Mouse (Mus musculus) monocyte, adult 5-6 weeks (primary cell): ENCODE data around the gene Gm45208. TPM values are rescaled to one million over a fixed set of nuclear protein-coding genes. Genes with fewer than 3 reads are reported as not detected.
"Not testable (repeated sequence)": the region's sequence is repeated elsewhere in the genome, so short reads cannot be mapped to it uniquely, and the experiment has no call there.

ENCODE experiments used
- ATAC-seq: fragments of 153-309, 156-312 bp; replicated peaks from 2 replicates; pipeline ENCODE4 v1.8.0; 2017; ENCODE audit warnings: mild to moderate bottlenecking; ENCODE audit not compliant: low TSS enrichment, insufficient number of reproducible peaks, severe bottlenecking, poor library complexity, low FRiP score
- total RNA-seq: library from RNA; stranded (forward); fragments of 200-1000, 200-491, 200-594 nt; gene quantifications from 3 replicates; pipeline ENCODE4 v1.2.3, GENCODE M21; 2017

Gene Gm45208
- 0.75 TPM in 1 of 3 replicates, not detected in the others for total RNA-seq

DNA sequence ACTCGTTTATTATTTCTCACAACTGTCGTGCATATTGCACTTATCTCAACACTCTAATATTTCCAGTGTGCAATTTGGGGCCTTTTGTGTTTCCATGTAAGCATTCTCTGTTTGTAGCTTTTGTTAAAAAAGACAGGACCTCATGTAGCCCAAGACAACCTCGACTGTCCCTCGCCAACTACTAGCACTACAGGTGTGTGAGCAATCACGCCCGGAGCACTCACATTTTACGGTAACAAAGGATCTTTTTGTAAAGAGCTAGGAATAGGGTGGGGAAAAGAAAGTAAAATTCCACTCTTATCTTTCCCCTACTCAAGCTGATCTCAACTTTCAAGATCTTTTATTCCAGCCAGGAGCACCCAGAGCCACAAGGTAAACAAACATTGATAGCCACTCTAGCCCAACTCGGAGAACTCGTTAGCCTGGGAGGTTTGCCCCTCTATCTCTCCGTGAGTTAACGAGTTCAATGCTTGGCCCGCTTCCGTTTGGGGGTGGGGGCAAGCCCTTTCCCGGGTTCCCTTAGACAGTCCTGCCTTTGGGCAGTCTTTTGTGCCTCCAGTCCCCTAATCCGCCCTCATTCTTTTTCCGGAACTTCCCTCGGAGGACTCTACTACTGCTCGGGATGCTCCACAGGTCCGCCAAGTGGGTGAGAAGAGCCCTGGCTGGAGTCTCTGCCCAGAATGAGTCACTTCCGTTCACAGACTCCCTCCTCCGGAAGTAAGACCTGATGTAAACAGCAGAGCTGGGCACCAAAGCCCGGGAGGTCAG, at the start of gene Gm45208:
Gm45208 (plus strand) TSS at position 732 of the 768 bp plus-strand sequence.
- peak; percentile 86 for ATAC-seq

DNA sequence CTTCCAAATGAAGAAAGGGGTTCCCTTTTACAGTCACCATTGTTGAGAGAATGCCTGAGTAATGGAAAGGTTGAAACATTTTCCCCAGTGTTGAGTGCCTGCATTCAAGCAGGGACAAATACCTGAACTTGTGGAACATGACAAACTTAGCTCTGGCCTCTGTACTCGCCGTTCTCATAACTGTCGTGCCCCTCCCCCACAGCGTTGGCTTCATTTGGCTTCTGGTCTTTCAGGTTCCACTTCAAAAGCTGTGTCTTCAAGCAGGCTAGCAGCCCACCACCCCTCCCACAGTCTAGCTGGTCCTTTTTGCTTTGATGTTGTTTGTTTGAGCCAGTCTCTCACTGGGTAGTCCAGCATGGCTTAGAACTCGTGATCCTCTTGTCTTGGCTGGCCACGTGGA, 49.3 kb upstream of the Gm45208 start:
- no peak for ATAC-seq

GRCm38 (mm10) chrX:7673578-7674281, 48.3 kb upstream of the Gm45208 start:
- ATAC-seq, result peak; percentile 42

DNA sequence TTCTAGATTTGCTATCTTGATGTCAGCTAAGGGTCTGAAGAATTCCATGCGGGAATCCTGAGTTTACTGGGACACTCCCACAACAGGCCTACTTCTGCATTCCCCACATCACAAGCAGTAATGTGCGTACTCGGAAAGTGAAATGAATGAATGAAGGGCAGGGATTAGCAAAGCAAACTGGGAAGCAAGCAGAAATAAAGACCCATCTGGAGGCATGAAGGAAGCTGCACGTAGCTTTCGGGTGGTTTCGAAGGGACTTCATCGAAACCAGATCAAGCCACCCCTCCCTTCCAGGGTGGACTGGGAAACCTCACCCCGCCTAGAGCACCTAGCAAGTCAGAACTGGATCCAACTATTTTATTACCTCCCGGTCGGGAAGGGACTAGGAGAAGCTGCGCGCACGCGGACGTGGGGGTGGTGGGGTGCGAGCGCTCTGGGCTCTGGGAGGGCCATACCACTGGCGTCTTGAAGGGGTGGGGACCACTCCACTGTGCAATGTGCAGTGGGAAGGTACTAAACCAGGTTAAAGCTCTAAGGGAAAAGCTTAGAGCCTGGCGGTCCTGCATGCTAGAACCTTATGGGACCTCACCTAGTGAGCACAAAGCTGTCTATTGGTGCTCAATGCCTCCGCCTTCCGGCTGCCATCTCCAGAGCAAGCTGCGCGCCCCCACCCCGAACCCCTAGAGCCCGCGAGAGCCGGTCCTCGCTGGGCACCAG, 47.6 kb upstream of the Gm45208 start:
- ATAC-seq, result no peak

DNA sequence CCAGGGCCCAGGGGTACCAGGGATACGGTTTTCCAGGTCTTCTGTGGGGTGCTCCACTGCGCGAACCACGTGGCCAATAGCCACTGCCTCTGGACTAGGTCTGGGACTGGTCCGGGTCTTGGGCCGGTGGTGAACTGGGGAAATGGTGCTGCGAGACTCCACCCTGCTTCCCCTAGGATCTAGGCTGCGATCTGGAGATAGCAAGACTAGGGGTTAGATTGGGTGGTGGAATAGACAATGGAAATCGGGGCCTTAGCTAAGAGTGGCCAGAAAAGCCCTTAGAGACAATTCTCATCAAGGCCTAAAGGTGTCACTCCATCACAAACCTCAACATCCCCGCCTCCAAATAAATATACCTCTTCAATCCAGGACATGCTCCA, 47.1 kb upstream of the Gm45208 start:
- no peak for ATAC-seq

DNA sequence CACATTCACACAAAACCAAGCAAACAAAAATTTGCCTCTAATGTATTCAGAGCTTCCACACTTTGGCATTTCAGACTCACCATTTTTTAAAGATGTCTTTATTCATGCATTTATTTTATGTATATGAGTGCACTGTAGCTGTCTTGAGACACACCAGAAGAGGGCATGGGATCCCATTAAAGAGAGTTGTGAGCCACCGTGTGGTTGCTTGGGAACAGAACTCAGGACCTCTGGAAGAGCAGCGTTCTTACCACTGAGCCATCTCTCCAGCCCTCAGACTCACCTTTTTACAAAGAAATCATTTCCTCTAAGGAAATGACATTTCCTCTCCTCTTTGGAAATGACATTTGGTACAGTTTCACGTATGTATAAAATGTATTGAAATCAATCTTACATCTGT, 43.1 kb upstream of the Gm45208 start:
- no peak for ATAC-seq

DNA sequence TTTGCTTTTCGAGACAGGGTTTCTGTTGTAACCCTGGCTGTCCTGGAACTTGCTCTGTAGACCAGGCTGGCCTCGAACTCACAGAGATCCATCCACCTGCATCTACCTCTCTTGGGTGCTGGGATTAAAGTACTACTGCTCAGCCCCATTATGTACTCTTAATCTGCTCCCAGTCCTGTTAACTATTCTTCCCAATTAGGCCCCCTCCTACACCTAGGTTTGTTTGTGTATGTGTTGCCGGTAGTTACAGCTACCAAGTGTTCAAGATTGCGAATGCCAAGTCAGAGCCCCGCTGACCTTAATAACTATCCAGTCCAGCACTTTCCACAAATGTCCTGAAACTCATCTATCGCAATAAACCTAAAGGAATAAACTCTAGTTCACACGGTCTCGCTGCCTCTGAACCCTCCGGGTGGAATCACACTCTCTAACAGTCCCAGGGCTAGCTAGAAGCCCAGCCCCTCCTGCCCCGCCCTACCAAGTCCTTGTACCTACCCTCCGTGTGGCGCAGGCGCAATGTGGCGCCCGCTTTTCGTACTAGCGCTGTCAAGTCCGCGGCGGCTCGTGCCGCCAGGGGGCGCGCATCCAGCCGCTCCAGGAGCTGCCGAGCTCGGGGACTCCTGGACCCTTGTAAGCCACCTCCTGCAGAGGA, 42.5 kb upstream of the Gm45208 start:
- ATAC-seq, result peak; percentile 95

- no peak for ATAC-seq
Measured at GRCm38 (mm10) chrX:7680057-7680412, 42.0 kb upstream of the Gm45208 start.

DNA sequence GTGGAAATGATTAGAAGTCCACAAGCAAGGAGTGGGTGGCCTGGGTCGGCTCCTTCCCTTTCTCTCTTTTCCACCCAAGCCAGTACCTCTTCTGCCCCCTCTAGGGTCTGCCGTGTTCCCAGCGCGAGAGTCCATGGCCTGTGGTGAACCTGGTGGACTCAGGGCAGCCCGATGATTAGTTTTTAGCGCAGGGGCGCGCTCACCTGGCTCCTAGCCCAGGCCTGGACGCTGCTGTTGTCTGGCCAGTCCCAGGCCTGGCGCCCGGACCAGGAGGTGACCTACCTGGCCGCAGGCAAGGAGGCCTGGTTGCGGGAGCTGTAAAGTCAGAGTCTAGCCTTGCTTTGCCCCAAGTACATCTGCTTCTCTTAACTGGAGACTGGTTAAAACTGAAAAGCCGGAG, 41.2 kb upstream of the Gm45208 start, which contains the start of gene Magix:
Magix (minus strand) TSS at position 388 of the 400 bp plus-strand sequence.
- ATAC-seq, result no peak

GRCm38 (mm10) chrX:7688321-7688720, 33.7 kb upstream of the Gm45208 start:
- no peak for ATAC-seq

DNA sequence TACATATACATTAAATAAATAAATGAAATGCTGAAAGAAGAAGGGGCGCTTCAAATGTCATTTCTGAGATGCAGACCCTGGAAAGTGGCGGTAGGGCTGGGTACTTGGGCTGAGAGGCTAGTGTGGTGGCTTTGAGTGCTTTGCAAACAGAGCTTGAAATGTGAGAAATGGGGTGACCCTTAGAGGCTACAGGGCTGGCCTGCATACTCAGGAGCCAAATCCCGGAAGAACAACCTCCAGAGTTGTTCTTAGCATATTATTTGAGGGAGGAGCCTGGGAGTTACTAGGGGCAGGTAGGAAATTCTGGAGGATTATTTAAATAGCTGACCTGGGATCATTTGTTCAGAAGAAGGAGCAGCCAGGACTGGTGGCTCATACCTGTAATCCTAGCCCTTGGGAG, 31.6 kb upstream of the Gm45208 start:
- ATAC-seq, result no peak

GRCm38 (mm10) chrX:7692862-7693261, 29.2 kb upstream of the Gm45208 start:
- ATAC-seq, result peak; percentile 62

- no peak for ATAC-seq
Measured at GRCm38 (mm10) chrX:7696520-7696919, 25.5 kb upstream of the Gm45208 start.

DNA sequence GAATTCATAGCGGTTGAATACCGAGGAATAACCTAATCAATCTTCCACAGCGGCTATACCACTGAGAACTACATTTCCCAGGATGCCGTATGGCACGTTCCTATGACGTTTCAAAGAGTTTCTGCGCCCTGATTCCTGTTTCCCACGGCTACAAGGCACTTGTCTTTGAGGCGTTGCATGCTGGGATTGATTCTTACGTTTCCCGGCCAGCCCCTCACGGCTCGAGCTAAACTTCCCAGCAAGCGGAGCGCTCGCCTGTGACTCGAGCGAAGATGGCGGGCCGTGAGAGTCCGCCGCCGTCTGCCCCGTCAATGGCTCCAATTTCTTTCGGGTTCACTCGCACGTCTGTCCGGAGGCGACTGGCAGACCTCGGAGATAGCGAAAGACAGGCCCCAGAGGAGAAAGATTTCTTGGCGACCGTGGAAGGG, 25.1 kb upstream of the Gm45208 start, which contains the start of gene Gpkow:
Gpkow (plus strand) TSS at position 178 of the 428 bp plus-strand sequence.
- peak; percentile 99 for ATAC-seq

DNA sequence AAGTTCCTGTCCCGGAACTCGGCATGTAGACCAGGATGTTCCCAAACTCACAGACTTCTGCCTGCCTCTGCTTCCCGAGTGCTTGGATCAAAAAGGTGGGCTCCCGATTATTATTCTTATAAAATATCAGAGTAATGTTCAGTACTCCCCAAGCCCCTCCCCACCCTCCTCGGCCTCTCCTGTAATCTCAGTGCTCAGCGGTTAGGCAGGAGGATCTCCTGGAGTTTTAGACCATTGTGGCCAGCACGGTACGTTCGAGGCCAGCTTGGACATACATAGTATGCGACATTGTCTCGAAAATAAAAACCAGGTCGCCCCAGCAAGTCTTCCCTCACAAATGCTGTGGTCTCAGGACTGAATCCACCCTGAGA, 8.3 kb upstream of the Gm45208 start:
- not testable (repeated sequence) for ATAC-seq

DNA sequence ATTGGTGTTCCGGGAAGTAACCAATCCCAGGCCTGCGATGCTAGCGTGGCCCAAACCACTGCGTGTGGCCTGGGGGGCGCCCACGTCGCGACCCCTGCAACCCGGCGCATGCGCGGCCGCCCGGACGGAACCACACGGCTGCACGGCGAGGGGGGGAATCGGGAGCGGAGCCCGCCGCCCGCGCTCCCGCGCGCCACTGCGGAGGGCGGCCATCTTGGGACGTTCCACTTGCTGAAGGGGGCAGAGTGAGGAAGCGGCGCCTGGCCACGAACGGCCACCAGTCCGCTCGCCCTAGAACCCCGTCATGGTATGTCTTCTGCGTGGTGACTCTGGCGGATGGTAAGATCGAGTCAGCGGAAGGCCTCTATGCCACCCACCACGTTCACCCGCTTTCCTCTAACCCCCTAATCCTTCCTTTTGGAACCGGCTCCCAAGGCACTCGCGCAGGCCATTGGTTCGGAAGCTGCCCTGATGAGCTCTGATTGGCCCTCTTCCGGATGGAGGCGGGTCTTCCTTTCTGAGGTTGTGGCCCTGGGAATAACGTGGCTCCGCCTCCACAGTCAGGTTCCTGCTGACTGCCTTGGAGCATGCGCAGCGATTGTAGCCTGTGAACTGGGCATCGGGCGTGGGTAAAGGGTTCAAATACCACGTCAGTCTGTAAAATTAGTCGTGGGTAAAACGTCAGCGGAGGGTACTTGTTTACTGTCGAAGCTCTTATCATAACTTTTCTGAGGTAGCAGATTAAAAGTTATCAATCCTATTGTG, 7.7 kb upstream of the Gm45208 start, which contains the start of gene Wdr45:
Wdr45 (plus strand) TSS at position 199 of the 765 bp plus-strand sequence.
- peak; percentile 99 for ATAC-seq

- not testable (repeated sequence) for ATAC-seq
Measured at GRCm38 (mm10) chrX:7716058-7716457, 6.0 kb upstream of the Gm45208 start.

DNA sequence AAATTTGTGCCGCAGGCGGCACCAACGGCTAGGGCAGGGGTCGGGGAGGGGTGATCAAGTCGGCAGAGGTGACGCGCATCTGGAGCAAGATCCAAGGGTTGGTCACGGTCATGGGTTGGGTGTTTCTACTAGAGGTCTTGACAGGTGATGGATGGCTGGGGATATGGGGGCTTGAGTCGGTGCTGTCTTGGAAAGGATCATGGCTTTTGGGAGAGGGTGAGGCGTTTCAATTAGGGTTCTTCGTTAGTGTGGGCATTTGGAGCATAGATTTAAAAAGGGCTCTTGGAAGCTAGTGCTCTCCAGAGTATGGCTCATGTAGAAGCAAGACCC, 202 bp downstream of the Gm45208 start:
- ATAC-seq, result no peak
